Mouse (Mus musculus): ENCODE data around the gene Ebf1.

- TF ChIP-seq CTCF (IDR thresholded peaks at IDR 0.05; ENCODE audit: low read depth): no peak
- TF ChIP-seq EP300 (IDR thresholded peaks at IDR 0.05; ENCODE audit: low read depth): no peak
These were observed 337.2 kb downstream of the Ebf1 start for GRCm38 (mm10) chr11:44954362-44954761.
